Mouse (Mus musculus) sigmoid colon, adult 10 weeks (tissue): Measurements from ENCODE around the gene Kirrel. TPM values are rescaled to one million over a fixed set of nuclear protein-coding genes. Genes with fewer than 3 reads are reported as not detected.

Experiments used
- polyA plus RNA-seq: library from polyadenylated mRNA; stranded (reverse); fragments of 350-450 nt; fragmentation: Illumina TruSeq; extraction: RNeasy Lipid Tissue Mini Kit (QIAGEN cat#74804); gene quantifications from one replicate; pipeline ENCODE4 v1.2.3, GENCODE M21; 2014; ENCODE audit warnings: low read depth, low replicate concordance

Gene Kirrel
- 2.7 TPM for polyA plus RNA-seq

DNA sequence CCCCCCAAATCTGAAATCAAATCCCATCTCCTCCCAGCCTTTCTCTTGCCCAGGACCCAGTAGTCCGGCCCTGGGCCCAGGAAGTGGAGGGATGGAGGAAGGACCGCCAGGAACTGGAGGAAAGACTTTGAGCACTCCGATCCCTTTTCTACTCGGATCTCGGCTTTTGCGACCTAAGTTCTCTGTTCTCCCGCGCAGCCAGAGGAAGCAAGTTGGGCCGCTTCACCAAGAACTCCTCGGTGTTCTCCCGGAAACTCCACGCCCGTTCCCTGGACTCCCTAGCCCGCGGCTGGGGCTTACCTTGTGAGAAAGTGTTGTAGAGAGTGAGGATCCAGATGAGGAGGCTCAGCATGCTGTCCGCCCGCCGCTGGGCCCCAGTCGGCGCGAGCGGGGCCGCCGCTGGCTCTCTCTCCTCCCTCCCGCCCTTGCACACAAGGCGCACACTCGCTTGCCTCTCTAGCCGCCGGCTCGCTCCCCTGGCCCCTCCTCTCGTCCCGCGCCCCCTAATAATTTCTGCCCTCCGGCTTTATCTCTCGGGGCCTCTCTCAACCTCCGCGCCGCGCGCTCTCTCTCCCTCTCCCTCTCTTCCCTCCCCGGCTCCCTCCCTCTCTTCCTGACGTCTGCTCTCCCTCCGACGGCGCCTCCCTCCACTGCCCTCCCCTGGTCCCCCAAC lies at the start of gene Kirrel:
TSS of gene Kirrel (minus strand) at position 652 of the 673 bp plus-strand sequence.

Other genes with a start within 250 kb of the Kirrel start
- 28.0 TPM for gene Cd1d1, start 175.3 kb downstream of the Kirrel start, polyA plus RNA-seq
- gene Fcrls, start 89.0 kb upstream of the Kirrel start, polyA plus RNA-seq, result 5.4 TPM
- 1.3 TPM for gene Cd5l, start 183.1 kb upstream of the Kirrel start, polyA plus RNA-seq
- 1.9 TPM for gene Fcrl1, start 201.6 kb upstream of the Kirrel start, polyA plus RNA-seq